Mouse (Mus musculus): ENCODE data around the gene Islr.
"Not testable (repeated sequence)": the region's sequence is repeated elsewhere in the genome, so short reads cannot be mapped to it uniquely, and the experiment has no call there.

- not testable (repeated sequence) for TF ChIP-seq POLR2A (IDR thresholded peaks at IDR 0.05; ENCODE audit: extremely low read depth, insufficient read depth, low read length); CTCF (IDR thresholded peaks at IDR 0.05; ENCODE audit: low read depth, low read length)
Observed at GRCm38 (mm10) chr9:58253805-58254122, 49.7 kb upstream of the Islr start.

Data from liver, adult 2 months (tissue).